Mouse (Mus musculus) lung, postnatal 0 days (tissue): ENCODE results near the gene Fst.

Experiments used
- CTCF ChIP-seq: IDR thresholded peaks from 2 replicates; pipeline ENCODE4 v1.5.1; 2016; ENCODE audit warnings: antibody characterized with exemption, mild to moderate bottlenecking
- EP300 ChIP-seq: IDR thresholded peaks from 2 replicates; pipeline ENCODE4 v1.6.1; 2016; ENCODE audit warnings: antibody characterized with exemption, mild to moderate bottlenecking, control low read depth

DNA sequence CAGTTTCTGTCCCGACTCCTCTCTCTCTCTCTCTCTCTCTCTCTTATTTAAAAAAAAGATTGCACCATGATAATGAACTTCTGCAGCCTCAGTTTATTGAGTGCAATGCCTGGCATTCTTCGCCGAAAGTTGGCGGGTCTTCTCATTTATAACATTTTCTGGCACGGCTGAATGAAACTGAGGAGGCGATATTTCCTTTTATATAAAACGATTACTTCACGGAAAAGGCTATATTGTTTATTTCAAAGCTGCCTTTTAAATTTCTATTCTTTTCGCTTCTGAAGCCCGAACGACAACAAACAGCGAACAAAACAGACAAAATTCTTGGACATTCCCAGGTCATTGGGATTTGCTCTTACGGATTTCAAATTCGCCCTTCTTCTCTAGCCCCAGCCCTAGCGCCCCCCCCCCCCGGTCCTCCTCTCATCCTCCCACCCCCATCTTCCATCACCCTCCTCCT lies 980 bp upstream of the Fst start:
- TF ChIP-seq CTCF, result no peak
- TF ChIP-seq EP300, result no peak
